Mouse (Mus musculus): ENCODE data around the gene Gm48551. TPM values are rescaled to one million over a fixed set of nuclear protein-coding genes. Genes with fewer than 3 reads are reported as not detected.

Gm48551 gene
- 2.1 and 2.6 TPM in 2 replicates for polyA plus RNA-seq (2015; fragmentation: Nextera tagmentation; extraction: Ambion mirVana)

DNA sequence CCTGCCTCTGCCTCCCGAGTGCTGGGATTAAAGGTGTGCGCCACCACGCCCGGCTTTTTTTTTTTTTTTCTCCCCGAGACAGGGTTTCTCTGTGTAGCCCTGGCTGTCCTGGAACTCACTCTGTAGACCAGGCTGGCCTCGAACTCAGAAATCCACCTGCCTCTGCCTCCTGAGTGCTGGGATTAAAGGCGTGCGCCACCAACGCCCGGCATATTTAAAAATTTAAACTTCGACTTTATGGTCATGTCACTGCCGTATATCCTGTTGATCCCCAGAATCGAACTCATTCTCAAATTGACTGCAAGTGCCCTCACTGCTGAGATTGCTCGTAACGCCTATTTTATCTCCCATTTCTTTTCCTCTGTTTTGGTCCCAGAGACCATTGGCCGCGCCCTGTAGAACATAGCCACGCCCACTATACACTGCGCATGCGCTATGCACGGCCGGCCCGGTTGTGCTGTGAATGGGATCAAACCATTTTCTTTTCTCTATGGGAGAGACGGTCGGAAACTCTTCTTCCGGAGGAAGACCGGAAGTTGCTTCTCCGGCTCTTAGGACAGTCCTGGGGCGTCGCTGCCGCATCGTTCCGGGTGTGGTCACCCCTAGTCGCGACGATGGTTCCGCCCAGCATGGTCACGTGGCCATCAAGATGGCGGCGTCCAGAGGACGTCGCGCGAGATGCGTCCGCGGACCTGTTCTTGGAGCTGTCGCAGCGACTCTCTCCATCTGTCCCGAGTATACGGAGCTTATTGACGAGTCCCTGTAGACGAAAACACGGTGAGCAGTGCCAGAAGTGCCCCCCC lies at the start of gene Gm48551, which contains the start of gene Dohh:
Gm48551 (plus strand) TSS at position 665 of the 803 bp plus-strand sequence.
Dohh (plus strand) TSS at position 627 of the 803 bp plus-strand sequence.
- Histone ChIP-seq H3K4me1 (ENCODE audit: control insufficient read depth, insufficient read depth, low read length) (peaks cover 18% of the 10 kb centered on the region), H3K27me3 (ENCODE audit: control insufficient read depth, insufficient read depth, low read length) (no peaks in the 10 kb centered on the region), H3K27ac (ENCODE audit: low read length) (peak within 1 kb of the TSS; percentile 83), H3K36me3 (ENCODE audit: control insufficient read depth, insufficient read depth) (peaks cover 25% of the 10 kb centered on the region), H3K9me3 (replicated peaks; ENCODE audit: control insufficient read depth, low read length) (no peaks in the 10 kb centered on the region), H3K9ac (ENCODE audit: low read length) (peak within 1 kb of the TSS; percentile 82), H3K4me3 (ENCODE audit: low read length) (peak within 1 kb of the TSS; percentile 82), H3K4me2 (ENCODE audit: low read depth, low read length) (peak within 1 kb of the TSS; percentile 69)
- WGBS: 4% methylated on average over 51 of the region's 54 CpGs
- peak; percentile 92 for ATAC-seq (replicated peaks; ENCODE audit: extremely low read depth, insufficient read depth, low FRiP score)

DNA sequence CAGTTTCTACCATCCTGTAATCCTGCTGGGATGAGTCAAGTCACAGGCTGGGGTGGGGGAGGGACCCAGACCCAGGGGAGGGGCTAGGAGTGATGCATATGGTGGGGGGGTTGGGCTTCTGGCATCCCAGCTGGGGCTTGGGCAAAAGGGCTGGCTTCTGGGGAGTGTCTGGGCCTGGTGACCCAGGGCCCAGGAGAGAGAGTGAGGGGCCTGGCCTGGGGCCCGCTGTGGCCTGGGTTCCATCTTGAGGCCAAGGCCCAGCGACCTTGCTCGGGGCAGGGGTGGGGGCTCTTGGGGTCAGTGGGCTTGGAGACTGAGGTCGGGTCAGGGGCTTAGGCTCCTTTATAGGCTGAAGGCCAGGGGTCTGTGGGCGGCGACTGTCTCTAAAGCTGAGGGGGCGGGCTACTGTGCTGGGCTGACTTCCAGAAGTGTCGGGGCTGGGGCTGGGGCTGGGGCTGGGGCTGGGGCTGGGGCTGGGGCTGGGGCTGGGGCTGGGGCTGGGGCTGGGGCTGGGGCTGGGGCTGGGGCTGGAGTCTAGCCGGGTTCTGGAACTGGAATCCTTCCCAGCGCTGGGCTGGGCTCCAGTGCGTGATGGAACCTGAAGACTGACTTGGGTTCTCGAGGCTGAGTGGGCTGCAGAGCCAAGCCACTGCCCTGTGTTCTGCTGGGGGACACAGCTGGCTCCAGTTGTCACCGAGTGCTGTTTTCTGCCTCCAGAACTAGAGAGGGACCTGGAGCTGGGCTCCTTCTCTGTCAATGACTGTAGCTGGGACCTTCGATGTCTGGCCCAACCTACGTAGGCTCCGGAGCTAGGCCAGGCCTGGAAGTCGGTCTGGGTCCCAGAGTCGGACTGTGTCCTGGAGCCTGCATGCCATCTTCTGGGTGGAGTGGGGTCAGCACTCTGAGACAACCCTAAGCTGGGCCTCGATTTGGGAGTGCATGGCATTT lies 48.6 kb upstream of the Gm48551 start:
- WGBS: 41% methylated on average over 18 of the region's 19 CpGs
- Histone ChIP-seq H3K9me3 (replicated peaks; ENCODE audit: control insufficient read depth, low read length) (no peaks in the 10 kb centered on the region), H3K27ac (ENCODE audit: low read length) (peak overlapping the region; percentile 72), H3K27me3 (ENCODE audit: control insufficient read depth, insufficient read depth, low read length) (peaks cover 4% of the 10 kb centered on the region), H3K4me3 (ENCODE audit: low read length) (no peak overlapping the region), H3K36me3 (ENCODE audit: control insufficient read depth, insufficient read depth) (no peaks in the 10 kb centered on the region), H3K4me1 (ENCODE audit: control insufficient read depth, insufficient read depth, low read length) (peaks cover 9% of the 10 kb centered on the region), H3K9ac (ENCODE audit: low read length) (peak overlapping the region; percentile 54; the same call in 1 of the 2 replicates), H3K4me2 (ENCODE audit: low read depth, low read length) (no peak overlapping the region)
- ATAC-seq (replicated peaks; ENCODE audit: extremely low read depth, insufficient read depth, low FRiP score): 0 out of 2 replicates have a peak, but pooled peaks have one; percentile 24

DNA sequence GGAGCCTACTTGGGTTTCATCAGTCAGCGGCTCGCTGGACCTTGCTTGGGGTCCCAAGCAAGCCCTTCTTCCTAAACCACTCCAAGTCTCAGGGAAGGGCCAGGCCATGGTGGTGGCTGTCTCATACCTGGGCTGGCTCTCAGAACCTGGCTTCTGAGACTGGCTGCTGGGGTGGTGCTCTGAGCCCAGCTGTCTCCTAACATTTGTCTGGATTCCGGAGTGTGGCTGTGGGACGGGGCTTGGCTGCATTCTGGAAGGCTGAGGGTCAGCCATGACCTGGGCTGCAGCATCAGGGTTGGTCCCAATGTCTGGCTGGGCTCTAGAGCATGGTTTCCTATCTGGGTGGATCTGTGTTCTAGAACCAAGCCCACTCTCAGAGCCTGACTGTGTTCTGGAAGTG lies 47.7 kb upstream of the Gm48551 start:
- Histone ChIP-seq H3K27me3 (ENCODE audit: control insufficient read depth, insufficient read depth, low read length) (peaks cover 4% of the 10 kb centered on the region), H3K4me1 (ENCODE audit: control insufficient read depth, insufficient read depth, low read length) (peaks cover 4% of the 10 kb centered on the region), H3K36me3 (ENCODE audit: control insufficient read depth, insufficient read depth) (no peaks in the 10 kb centered on the region), H3K4me2 (ENCODE audit: low read depth, low read length) (no peak overlapping the region), H3K27ac (ENCODE audit: low read length) (no peak overlapping the region; the same call in 1 of the 2 replicates), H3K4me3 (ENCODE audit: low read length) (no peak overlapping the region), H3K9me3 (replicated peaks; ENCODE audit: control insufficient read depth, low read length) (no peaks in the 10 kb centered on the region), H3K9ac (ENCODE audit: low read length) (no peak overlapping the region)
- WGBS: 93% methylated on average over 4 of the region's 4 CpGs
- no peak for ATAC-seq (replicated peaks; ENCODE audit: extremely low read depth, insufficient read depth, low FRiP score)

DNA sequence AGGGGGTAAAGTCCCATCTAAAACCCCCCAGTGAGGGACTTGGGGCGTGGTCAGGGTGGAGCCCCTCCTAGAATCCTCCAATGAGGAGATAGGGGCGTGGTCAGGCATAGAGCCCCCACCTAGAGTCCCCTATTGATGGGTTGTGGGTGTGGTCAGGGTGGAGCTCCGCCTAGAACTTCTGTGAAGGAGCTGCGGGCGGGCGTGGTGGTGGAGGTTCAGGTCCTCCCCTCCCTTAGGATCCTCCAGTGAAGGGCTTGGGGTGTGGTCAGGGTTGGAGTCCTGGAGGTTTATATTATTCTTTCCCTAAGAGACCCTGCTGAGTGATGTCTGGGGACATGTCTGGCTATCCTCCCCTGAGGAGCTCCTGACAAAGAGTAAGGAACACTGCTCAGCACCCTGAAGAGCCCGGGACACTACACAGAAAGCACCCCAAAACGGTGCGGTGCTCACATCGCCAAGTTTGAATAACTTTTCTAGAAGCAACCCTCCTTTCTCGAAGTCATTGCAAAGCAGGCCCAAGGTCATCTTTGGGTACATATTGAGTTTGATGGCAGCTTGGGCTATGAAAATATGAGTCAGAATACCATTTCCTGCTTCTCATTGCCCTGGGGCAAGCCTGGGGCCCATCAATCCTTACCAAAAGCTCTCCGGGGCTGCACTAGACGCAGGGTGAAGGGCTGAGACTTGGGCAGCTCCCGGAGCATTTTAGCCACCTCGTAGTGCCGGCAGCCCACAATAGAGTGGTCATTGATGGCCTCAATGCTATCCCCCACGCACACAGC lies 43.5 kb upstream of the Gm48551 start:
- H3K4me1 ChIP-seq (ENCODE audit: control insufficient read depth, insufficient read depth, low read length): peaks cover 4% of the 10 kb centered on the region
- no peak overlapping the region for H3K4me2 ChIP-seq (ENCODE audit: low read depth, low read length)
- 46% methylated on average over 17 of the region's 17 CpGs for WGBS
- no peak for ATAC-seq (replicated peaks; ENCODE audit: extremely low read depth, insufficient read depth, low FRiP score)
- no peaks in the 10 kb centered on the region for H3K36me3 ChIP-seq (ENCODE audit: control insufficient read depth, insufficient read depth)
- peaks cover 22% of the 10 kb centered on the region for H3K27me3 ChIP-seq (ENCODE audit: control insufficient read depth, insufficient read depth, low read length)
- no peak overlapping the region for H3K4me3 ChIP-seq (ENCODE audit: low read length)
- H3K9me3 ChIP-seq (replicated peaks; ENCODE audit: control insufficient read depth, low read length): no peaks in the 10 kb centered on the region
- no peak overlapping the region for H3K27ac ChIP-seq (ENCODE audit: low read length)
- H3K9ac ChIP-seq (ENCODE audit: low read length): no peak overlapping the region

DNA sequence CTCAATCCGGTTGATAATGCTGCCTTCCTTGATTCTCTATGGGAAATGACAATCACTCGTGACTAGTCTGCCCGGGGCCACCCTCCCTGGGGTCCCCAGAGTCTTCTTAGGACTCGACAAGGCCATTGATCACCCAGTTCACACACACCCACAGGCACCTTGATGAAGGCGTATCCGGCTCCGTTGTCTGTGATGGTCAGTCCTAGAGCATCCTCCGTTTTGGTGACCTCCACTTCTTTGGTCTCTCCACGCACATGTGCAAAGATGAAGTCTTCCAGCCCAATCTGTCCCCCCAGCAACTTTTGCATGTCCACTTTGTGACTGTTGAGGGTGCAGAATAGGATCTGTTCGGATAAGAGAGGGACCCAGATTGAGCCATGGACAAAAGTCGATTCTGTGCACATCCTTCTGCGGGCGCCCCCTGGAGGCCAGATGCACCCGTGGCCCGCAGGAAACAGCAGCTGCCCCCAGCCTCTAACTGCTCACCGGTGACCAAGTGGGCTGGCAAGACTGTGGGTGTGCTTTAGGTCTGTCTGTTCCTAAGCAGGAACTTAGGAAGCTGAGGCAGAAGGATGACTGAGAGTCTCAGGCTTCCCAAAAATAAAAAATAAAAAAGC lies 42.8 kb upstream of the Gm48551 start:
- WGBS: 31% methylated on average over 16 of the region's 16 CpGs
- H3K9ac ChIP-seq (ENCODE audit: low read length): no peak overlapping the region

DNA sequence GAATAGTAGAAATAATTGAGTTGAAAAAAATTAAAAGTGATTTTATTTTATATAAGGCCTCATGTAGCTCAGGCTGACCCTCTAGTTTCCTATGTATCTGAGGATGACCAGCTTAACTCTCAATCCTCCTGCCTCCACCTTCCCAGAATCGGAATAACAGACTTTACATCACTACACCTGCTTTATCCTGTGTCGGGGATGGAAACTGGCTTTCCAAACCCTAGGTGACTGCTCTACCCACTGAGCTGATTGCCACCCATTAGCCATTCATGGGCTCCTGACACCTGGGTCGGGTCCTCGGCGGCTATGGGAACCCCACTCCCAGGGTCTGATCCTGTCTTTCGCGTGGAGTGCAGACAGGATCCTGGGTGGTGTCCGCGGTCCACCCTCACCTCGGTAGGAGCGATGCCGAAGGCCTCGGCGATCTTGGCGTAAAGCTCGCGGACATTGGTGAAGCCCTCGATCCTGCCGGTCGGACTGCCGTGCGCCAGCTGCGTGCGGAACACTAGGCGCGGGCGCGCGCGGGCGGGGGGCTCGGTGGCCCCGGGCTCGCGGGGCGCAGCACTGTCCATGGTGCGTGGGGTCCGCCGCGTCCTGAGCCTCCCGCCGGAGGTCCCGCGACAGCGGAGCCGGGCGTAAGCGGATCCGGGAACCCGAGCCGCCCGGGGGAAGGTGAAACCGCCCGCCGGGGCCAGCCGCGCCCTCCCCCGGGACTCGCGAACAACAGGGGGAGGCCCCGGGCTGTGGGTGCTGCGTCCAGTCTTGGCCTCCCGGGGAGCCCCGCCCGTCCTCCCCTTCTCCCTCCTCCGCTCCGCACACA lies 41.4 kb upstream of the Gm48551 start, which contains the start of gene Gipc3:
Gipc3 (minus strand) TSS at position 581 of the 820 bp plus-strand sequence.
- Histone ChIP-seq H3K27ac (ENCODE audit: low read length) (no peak within 1 kb of the TSS), H3K9ac (ENCODE audit: low read length) (peak within 1 kb of the TSS; percentile 76), H3K4me3 (ENCODE audit: low read length) (peak within 1 kb of the TSS; percentile 59), H3K4me2 (ENCODE audit: low read depth, low read length) (peak within 1 kb of the TSS; percentile 89), H3K9me3 (replicated peaks; ENCODE audit: control insufficient read depth, low read length) (no peaks in the 10 kb centered on the region), H3K4me1 (ENCODE audit: control insufficient read depth, insufficient read depth, low read length) (peaks cover 19% of the 10 kb centered on the region), H3K27me3 (ENCODE audit: control insufficient read depth, insufficient read depth, low read length) (peaks cover 18% of the 10 kb centered on the region), H3K36me3 (ENCODE audit: control insufficient read depth, insufficient read depth) (peaks cover 7% of the 10 kb centered on the region; the same call in 1 of the 2 replicates)
- WGBS: 5% methylated on average over 59 of the region's 67 CpGs
- no peak for ATAC-seq (replicated peaks; ENCODE audit: extremely low read depth, insufficient read depth, low FRiP score)

More for the DNA sequence above, 42.8 kb upstream of the Gm48551 start:
- Histone ChIP-seq H3K4me1 (ENCODE audit: control insufficient read depth, insufficient read depth, low read length) (peaks cover 6% of the 10 kb centered on the region), H3K4me2 (ENCODE audit: low read depth, low read length) (no peak overlapping the region), H3K27ac (ENCODE audit: low read length) (no peak overlapping the region), H3K27me3 (ENCODE audit: control insufficient read depth, insufficient read depth, low read length) (peaks cover 22% of the 10 kb centered on the region), H3K9me3 (replicated peaks; ENCODE audit: control insufficient read depth, low read length) (no peaks in the 10 kb centered on the region), H3K4me3 (ENCODE audit: low read length) (no peak overlapping the region), H3K36me3 (ENCODE audit: control insufficient read depth, insufficient read depth) (no peaks in the 10 kb centered on the region)
- no peak for ATAC-seq (replicated peaks; ENCODE audit: extremely low read depth, insufficient read depth, low FRiP score)

DNA sequence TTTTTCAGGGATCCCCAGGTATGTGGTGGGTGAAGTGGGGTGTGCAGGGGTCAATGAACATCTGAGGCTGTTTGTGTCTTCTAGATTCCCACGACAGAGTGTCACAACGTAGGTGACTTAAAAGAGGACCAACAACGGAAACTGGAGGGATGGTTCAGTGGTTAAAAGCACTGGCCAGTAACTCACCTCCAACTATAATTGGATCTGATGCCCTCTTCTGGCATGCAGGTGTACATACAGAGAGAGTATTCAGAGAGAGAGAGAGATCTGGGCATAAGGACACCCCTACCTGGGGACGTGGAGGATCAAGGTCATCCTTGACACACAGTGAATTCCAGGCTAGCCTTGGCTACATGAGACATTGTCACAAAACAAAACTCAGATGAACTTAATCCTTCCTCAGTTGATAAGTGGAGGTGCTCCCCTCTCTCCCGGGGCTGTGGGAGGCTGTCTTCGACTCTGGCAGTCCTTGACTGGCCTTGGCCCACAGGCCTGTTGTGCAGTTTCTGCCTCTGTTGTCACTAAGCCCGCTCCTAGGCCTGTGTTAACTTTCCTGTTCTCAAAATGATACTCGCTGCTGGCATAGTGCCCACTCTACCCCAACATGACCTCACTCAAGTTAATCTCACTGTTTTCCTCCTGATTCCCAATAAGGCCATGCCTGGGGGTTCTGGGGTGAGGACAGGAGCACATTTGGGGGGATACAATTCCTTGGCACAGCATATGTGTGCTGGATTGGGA lies 39.7 kb upstream of the Gm48551 start:
- Histone ChIP-seq H3K4me3 (ENCODE audit: low read length) (no peak overlapping the region), H3K27me3 (ENCODE audit: control insufficient read depth, insufficient read depth, low read length) (peaks cover 18% of the 10 kb centered on the region), H3K36me3 (ENCODE audit: control insufficient read depth, insufficient read depth) (peaks cover 11% of the 10 kb centered on the region; the same call in 1 of the 2 replicates), H3K4me1 (ENCODE audit: control insufficient read depth, insufficient read depth, low read length) (peaks cover 27% of the 10 kb centered on the region), H3K27ac (ENCODE audit: low read length) (no peak overlapping the region), H3K4me2 (ENCODE audit: low read depth, low read length) (no peak overlapping the region), H3K9me3 (replicated peaks; ENCODE audit: control insufficient read depth, low read length) (no peaks in the 10 kb centered on the region), H3K9ac (ENCODE audit: low read length) (no peak overlapping the region)
- no peak for ATAC-seq (replicated peaks; ENCODE audit: extremely low read depth, insufficient read depth, low FRiP score)
- 35% methylated on average over 8 of the region's 8 CpGs for WGBS
